Mouse (Mus musculus): Measurements from ENCODE around the gene Scgb2b20. TPM values are rescaled to one million over a fixed set of nuclear protein-coding genes. Genes with fewer than 3 reads are reported as not detected.
"Not testable (repeated sequence)": the region's sequence is repeated elsewhere in the genome, so short reads cannot be mapped to it uniquely, and the experiment has no call there.

Scgb2b20 gene
- not detected in 2 replicates for polyA plus RNA-seq (2012)

GRCm38 (mm10) chr7:33366222-33366621, at the start of gene Scgb2b20:
Gene Scgb2b20 (minus strand): TSS chr7:33366322.
- H3K9me3 ChIP-seq (ENCODE audit: control insufficient read depth, low read length); H3K36me3 ChIP-seq (ENCODE audit: control insufficient read depth); H3K27me3 ChIP-seq (ENCODE audit: control insufficient read depth); H3K4me3 ChIP-seq (replicated peaks); H3K4me1 ChIP-seq (ENCODE audit: control insufficient read depth): not testable (repeated sequence)

DNA sequence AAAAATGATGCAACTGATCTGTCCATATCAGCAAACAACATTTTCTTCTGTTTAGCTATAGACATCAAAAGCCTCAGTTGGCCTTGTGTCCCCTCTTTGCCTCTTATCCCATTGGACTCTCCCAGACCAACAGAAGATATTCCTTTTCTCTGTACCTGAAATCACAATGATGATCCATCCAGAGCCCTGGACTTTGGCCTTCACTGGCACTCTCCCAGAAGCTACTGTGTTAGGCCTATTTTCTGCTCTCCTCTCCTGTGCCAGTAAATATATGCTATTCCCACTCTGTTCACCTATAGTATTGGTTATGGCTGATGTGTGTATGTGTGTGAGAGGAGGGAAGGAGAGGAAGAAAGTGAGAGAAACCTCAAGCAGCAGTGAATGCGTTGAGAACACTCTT, 43.6 kb upstream of the Scgb2b20 start:
- H3K27me3 ChIP-seq (ENCODE audit: control insufficient read depth); H3K4me1 ChIP-seq (ENCODE audit: control insufficient read depth); H3K36me3 ChIP-seq (ENCODE audit: control insufficient read depth); H3K4me3 ChIP-seq (replicated peaks); H3K9me3 ChIP-seq (ENCODE audit: control insufficient read depth, low read length): not testable (repeated sequence)

GRCm38 (mm10) chr7:33401650-33402049, 35.5 kb upstream of the Scgb2b20 start:
- H3K9me3 ChIP-seq (ENCODE audit: control insufficient read depth, low read length): peaks cover 21% of the 10 kb centered on the region
- no peaks in the 10 kb centered on the region for H3K27me3 ChIP-seq (ENCODE audit: control insufficient read depth)
- TF ChIP-seq GATA1 (IDR thresholded peaks at IDR 0.05; ENCODE audit: low read length) (no peak), TAL1 (IDR thresholded peaks at IDR 0.05; ENCODE audit: low read length) (no peak)
- H3K36me3 ChIP-seq (ENCODE audit: control insufficient read depth): no peaks in the 10 kb centered on the region
- no peaks in the 10 kb centered on the region for H3K4me1 ChIP-seq (ENCODE audit: control insufficient read depth)
- H3K4me3 ChIP-seq (replicated peaks): no peak overlapping the region

- H3K27me3 ChIP-seq (ENCODE audit: control insufficient read depth); H3K4me3 ChIP-seq (replicated peaks); H3K36me3 ChIP-seq (ENCODE audit: control insufficient read depth); H3K4me1 ChIP-seq (ENCODE audit: control insufficient read depth): not testable (repeated sequence)
- H3K9me3 ChIP-seq (ENCODE audit: control insufficient read depth, low read length): peaks cover 21% of the 10 kb centered on the region
Measured at GRCm38 (mm10) chr7:33399749-33400148, 33.6 kb upstream of the Scgb2b20 start.

DNA sequence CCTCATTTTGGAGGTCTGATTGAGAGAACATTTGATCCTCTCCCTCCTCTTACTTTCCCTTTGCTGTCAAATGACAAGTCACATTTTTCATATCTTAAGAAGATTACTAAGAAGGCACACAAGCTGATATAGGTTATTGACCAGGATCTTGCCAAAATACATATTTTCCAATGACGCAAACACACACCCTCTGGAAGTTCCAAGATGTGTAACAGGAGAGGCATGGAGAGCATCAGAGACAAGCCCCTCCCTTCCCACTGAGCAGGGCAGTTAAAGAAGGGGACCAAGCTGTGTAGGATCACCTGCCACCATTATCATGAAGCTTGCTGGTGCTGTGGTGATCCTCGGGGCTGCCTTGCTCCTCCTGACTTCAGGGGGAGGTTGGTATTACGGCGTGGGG, 6.8 kb upstream of the Scgb2b20 start, which contains the start of gene Scgb1b20:
Gene Scgb1b20 (plus strand): TSS at position 301 of the 400 bp plus-strand sequence.
- not testable (repeated sequence) for H3K4me3 ChIP-seq (replicated peaks); H3K27me3 ChIP-seq (ENCODE audit: control insufficient read depth); H3K36me3 ChIP-seq (ENCODE audit: control insufficient read depth); H3K4me1 ChIP-seq (ENCODE audit: control insufficient read depth); H3K9me3 ChIP-seq (ENCODE audit: control insufficient read depth, low read length)

Other genes with a start within 250 kb of the Scgb2b20 start
- not detected in 2 replicates for gene Scgb2b18, start 192.5 kb downstream of the Scgb2b20 start, polyA plus RNA-seq (2012)
- gene Scgb1b18, start 180.8 kb downstream of the Scgb2b20 start, polyA plus RNA-seq (2012): not detected in 2 replicates
- not detected in 2 replicates for gene Scgb2b19, start 86.0 kb downstream of the Scgb2b20 start, polyA plus RNA-seq (2012)
- not detected in 2 replicates for gene Scgb1b19, start 79.0 kb downstream of the Scgb2b20 start, polyA plus RNA-seq (2012)
- gene Scgb1b20, start 6.9 kb upstream of the Scgb2b20 start, polyA plus RNA-seq (2012): not detected in 2 replicates
- gene Scgb2b21, start 154.1 kb upstream of the Scgb2b20 start, polyA plus RNA-seq (2012): not detected in 2 replicates